Mouse (Mus musculus): Measurements from ENCODE around the gene B4galt2. TPM values are rescaled to one million over a fixed set of nuclear protein-coding genes. Genes with fewer than 3 reads are reported as not detected.

Gene B4galt2
- polyA plus RNA-seq, 1 experiment from 2014 or later: 30.9 TPM

GRCm38 (mm10) chr4:117913421-117913820, 30.1 kb upstream of the B4galt2 start:
- peaks cover 28% of the 10 kb centered on the region for H3K4me1 ChIP-seq (ENCODE audit: control insufficient read depth, insufficient read depth, low read length)
- H3K9me3 ChIP-seq (ENCODE audit: control insufficient read depth, low read length): no peaks in the 10 kb centered on the region
- H3K4me2 ChIP-seq (ENCODE audit: low read depth): peak overlapping the region; percentile 66
- H3K4me3 ChIP-seq (ENCODE audit: low read depth, low read length): peak overlapping the region; percentile 72
- 48% methylated on average over 3 of the region's 3 CpGs for WGBS
- peaks cover 2% of the 10 kb centered on the region; the same call in 1 of the 2 replicates for H3K36me3 ChIP-seq (ENCODE audit: control insufficient read depth, insufficient read depth, low read length)
- ATAC-seq (ENCODE audit: insufficient read depth, low FRiP score, low TSS enrichment): no peak
- H3K27ac ChIP-seq (ENCODE audit: low read depth, low read length): no peak overlapping the region
- DNase-seq (ENCODE audit: low spot score): no peak
- no peaks in the 10 kb centered on the region for H3K27me3 ChIP-seq (ENCODE audit: control insufficient read depth, insufficient read depth, low read length)
- 0 out of 2 replicates have a peak overlapping the region, but pooled peaks have one; percentile 22 for H3K9ac ChIP-seq (ENCODE audit: low read length)

GRCm38 (mm10) chr4:117912685-117913273, 29.5 kb upstream of the B4galt2 start:
- no peak overlapping the region for H3K27ac ChIP-seq (ENCODE audit: low read depth, low read length)
- H3K4me3 ChIP-seq (ENCODE audit: low read depth, low read length): peak overlapping the region; percentile 72; the same call in 1 of the 2 replicates
- no peaks in the 10 kb centered on the region for H3K9me3 ChIP-seq (ENCODE audit: control insufficient read depth, low read length)
- DNase-seq (ENCODE audit: low spot score) (no peak), ATAC-seq (ENCODE audit: insufficient read depth, low FRiP score, low TSS enrichment) (no peak)
- peaks cover 2% of the 10 kb centered on the region; the same call in 1 of the 2 replicates for H3K36me3 ChIP-seq (ENCODE audit: control insufficient read depth, insufficient read depth, low read length)
- H3K9ac ChIP-seq (ENCODE audit: low read length): 0 out of 2 replicates have a peak overlapping the region, but pooled peaks have one; percentile 22
- peaks cover 28% of the 10 kb centered on the region for H3K4me1 ChIP-seq (ENCODE audit: control insufficient read depth, insufficient read depth, low read length)
- 61% methylated on average over 7 of the region's 7 CpGs for WGBS
- peak overlapping the region; percentile 66 for H3K4me2 ChIP-seq (ENCODE audit: low read depth)
- no peaks in the 10 kb centered on the region for H3K27me3 ChIP-seq (ENCODE audit: control insufficient read depth, insufficient read depth, low read length)

DNA sequence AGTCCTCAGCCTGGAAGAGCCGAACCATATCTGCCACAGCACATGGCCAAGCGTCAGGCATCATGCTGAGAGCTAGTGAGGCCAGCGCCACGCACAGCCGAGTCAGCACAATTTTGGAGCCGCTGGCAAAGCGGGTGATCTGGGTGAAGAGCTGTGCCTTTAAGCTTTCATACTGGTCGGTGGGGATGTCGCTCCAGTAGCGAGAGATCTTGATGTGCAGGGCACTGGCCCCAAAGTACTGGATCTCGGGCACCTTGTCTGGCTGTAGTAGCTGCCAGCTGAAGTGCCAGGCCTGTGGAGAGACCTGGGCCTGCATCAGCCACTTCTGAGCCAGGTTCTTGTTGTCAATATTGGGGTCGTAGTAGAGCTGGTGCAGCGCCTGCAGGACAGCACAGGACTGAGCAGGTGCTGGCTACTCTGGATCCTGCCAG, 28.9 kb upstream of the B4galt2 start:
- no peak for ATAC-seq (ENCODE audit: insufficient read depth, low FRiP score, low TSS enrichment)
- Histone ChIP-seq H3K36me3 (ENCODE audit: control insufficient read depth, insufficient read depth, low read length) (peaks cover 2% of the 10 kb centered on the region; the same call in 1 of the 2 replicates), H3K9ac (ENCODE audit: low read length) (no peak overlapping the region), H3K4me3 (ENCODE audit: low read depth, low read length) (no peak overlapping the region), H3K27me3 (ENCODE audit: control insufficient read depth, insufficient read depth, low read length) (no peaks in the 10 kb centered on the region), H3K27ac (ENCODE audit: low read depth, low read length) (no peak overlapping the region), H3K9me3 (ENCODE audit: control insufficient read depth, low read length) (no peaks in the 10 kb centered on the region), H3K4me2 (ENCODE audit: low read depth) (no peak overlapping the region; the same call in 1 of the 2 replicates), H3K4me1 (ENCODE audit: control insufficient read depth, insufficient read depth, low read length) (peaks cover 28% of the 10 kb centered on the region)
- DNase-seq (ENCODE audit: low spot score): no peak
- WGBS: 94% methylated on average over 13 of the region's 13 CpGs

DNA sequence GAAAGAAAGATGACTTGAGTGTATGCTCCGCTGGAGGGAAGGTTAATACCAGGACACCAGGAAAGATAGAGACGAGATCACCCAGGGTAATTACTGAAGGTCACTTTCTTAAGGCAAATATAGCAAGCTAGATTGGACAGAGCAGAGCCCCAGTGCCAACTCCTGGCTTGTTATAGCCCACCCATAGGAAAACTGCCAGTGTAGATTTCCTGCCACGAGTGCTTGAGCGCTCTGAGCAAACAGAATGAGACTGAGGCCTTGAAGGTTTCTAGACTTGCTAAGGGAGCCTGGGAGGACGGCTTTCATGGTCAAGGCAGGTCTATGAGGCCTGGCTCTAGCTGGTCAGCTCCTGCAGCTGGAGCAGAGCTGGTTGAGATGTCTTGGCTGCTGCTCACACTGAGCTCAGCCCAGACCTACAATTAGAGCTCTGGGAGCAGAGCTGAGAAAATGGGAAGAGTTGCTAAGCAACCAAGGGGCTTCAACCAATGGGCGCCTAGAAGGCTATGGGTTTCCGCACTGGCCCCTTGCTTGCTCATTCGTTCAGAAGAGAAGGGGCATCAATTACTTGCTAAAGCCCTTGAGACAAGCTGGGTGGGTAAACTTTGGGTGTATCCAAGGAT, 25.7 kb upstream of the B4galt2 start:
- Histone ChIP-seq H3K9me3 (ENCODE audit: control insufficient read depth, low read length) (no peaks in the 10 kb centered on the region), H3K4me3 (ENCODE audit: low read depth, low read length) (no peak overlapping the region), H3K4me2 (ENCODE audit: low read depth) (peak overlapping the region; percentile 40), H3K36me3 (ENCODE audit: control insufficient read depth, insufficient read depth, low read length) (peaks cover 5% of the 10 kb centered on the region), H3K9ac (ENCODE audit: low read length) (0 out of 2 replicates have a peak overlapping the region, but pooled peaks have one; percentile 24), H3K4me1 (ENCODE audit: control insufficient read depth, insufficient read depth, low read length) (peaks cover 22% of the 10 kb centered on the region), H3K27me3 (ENCODE audit: control insufficient read depth, insufficient read depth, low read length) (no peaks in the 10 kb centered on the region), H3K27ac (ENCODE audit: low read depth, low read length) (no peak overlapping the region)
- DNase-seq (ENCODE audit: low spot score): peak; percentile 45
- WGBS: 70% methylated on average over 8 of the region's 8 CpGs
- peak; percentile 65 for ATAC-seq (ENCODE audit: insufficient read depth, low FRiP score, low TSS enrichment)

DNA sequence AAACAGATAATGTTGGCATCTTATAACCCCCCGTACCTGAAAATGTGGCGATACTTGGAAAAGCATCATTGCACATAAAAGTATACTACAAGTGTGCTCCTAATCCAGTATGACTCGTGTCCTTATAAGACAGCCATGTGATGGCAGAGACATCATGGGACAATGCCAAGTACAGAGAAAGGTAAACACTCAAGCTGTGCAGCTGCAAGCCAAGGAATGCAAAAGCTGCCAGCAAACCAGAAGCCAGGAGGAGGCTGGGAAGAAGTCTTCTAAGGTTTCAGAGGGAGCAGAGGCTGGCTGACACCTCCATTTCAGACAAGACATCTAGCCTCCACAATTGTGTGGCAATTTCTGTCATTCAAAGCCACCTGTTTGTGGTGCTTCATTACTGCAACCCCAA, 22.9 kb upstream of the B4galt2 start:
- no peaks in the 10 kb centered on the region for H3K9me3 ChIP-seq (ENCODE audit: control insufficient read depth, low read length)
- 94% methylated on average over 3 of the region's 3 CpGs for WGBS
- no peaks in the 10 kb centered on the region for H3K27me3 ChIP-seq (ENCODE audit: control insufficient read depth, insufficient read depth, low read length)
- H3K4me3 ChIP-seq (ENCODE audit: low read depth, low read length): no peak overlapping the region
- H3K9ac ChIP-seq (ENCODE audit: low read length): no peak overlapping the region
- no peak overlapping the region for H3K4me2 ChIP-seq (ENCODE audit: low read depth)
- H3K36me3 ChIP-seq (ENCODE audit: control insufficient read depth, insufficient read depth, low read length): peaks cover 21% of the 10 kb centered on the region
- no peak overlapping the region for H3K27ac ChIP-seq (ENCODE audit: low read depth, low read length)
- DNase-seq (ENCODE audit: low spot score) (no peak), ATAC-seq (ENCODE audit: insufficient read depth, low FRiP score, low TSS enrichment) (no peak)
- peaks cover 8% of the 10 kb centered on the region for H3K4me1 ChIP-seq (ENCODE audit: control insufficient read depth, insufficient read depth, low read length)

DNA sequence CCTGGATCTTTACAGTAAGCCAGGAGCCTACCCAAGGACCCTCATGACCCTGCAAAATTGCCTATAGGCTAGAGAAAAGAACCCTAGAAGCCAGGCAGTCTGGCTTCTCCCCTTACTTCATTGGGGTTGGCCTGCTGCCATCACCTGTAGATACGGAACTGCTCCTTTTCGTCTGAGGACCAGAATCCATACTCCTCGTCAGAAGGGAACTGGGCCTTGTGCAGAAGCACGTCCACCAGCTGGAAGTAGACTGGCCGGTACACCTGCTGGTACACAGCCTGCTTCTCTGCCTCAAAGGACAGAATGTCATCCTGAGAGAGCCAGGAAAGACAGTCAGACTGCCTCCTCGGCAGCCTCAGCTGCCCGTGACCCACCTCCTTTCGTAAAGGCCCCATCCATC, 21.5 kb upstream of the B4galt2 start:
- Histone ChIP-seq H3K9me3 (ENCODE audit: control insufficient read depth, low read length) (no peaks in the 10 kb centered on the region), H3K36me3 (ENCODE audit: control insufficient read depth, insufficient read depth, low read length) (peaks cover 22% of the 10 kb centered on the region)
- 94% methylated on average over 8 of the region's 8 CpGs for WGBS

DNA sequence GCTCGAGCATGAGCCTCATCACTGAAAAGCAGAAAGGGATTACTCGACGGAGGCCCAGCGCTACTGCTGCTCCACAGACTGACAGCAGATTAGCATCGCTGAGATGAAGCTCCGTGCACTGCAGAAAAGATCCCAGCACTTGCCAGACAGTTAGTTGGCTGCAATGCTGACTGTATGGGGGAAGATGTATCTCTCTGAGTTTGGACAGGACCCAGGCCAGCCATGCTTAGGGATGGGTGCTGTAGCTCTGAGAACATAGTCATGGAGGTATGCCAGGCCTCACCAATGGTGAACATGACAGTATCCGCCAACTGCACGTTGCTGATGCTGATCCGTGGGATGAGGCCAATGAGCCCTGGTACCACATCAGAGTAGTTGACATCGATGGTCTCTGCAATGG, 20.8 kb upstream of the B4galt2 start:
- H3K36me3 ChIP-seq (ENCODE audit: control insufficient read depth, insufficient read depth, low read length): peaks cover 22% of the 10 kb centered on the region
- no peak overlapping the region for H3K4me2 ChIP-seq (ENCODE audit: low read depth)
- no peaks in the 10 kb centered on the region for H3K9me3 ChIP-seq (ENCODE audit: control insufficient read depth, low read length)
- H3K9ac ChIP-seq (ENCODE audit: low read length): no peak overlapping the region
- H3K27ac ChIP-seq (ENCODE audit: low read depth, low read length): no peak overlapping the region
- no peak for ATAC-seq (ENCODE audit: insufficient read depth, low FRiP score, low TSS enrichment)
- WGBS: 92% methylated on average over 10 of the region's 10 CpGs
- no peak overlapping the region for H3K4me3 ChIP-seq (ENCODE audit: low read depth, low read length)
- H3K27me3 ChIP-seq (ENCODE audit: control insufficient read depth, insufficient read depth, low read length): no peaks in the 10 kb centered on the region
- DNase-seq (ENCODE audit: low spot score): no peak
- no peaks in the 10 kb centered on the region; the same call in 1 of the 2 replicates for H3K4me1 ChIP-seq (ENCODE audit: control insufficient read depth, insufficient read depth, low read length)

More for the DNA sequence above, 21.5 kb upstream of the B4galt2 start:
- H3K4me2 ChIP-seq (ENCODE audit: low read depth): no peak overlapping the region
- ATAC-seq (ENCODE audit: insufficient read depth, low FRiP score, low TSS enrichment) (no peak), DNase-seq (ENCODE audit: low spot score) (no peak)
- peaks cover 6% of the 10 kb centered on the region; the same call in 1 of the 2 replicates for H3K4me1 ChIP-seq (ENCODE audit: control insufficient read depth, insufficient read depth, low read length)
- no peak overlapping the region for H3K4me3 ChIP-seq (ENCODE audit: low read depth, low read length)
- H3K9ac ChIP-seq (ENCODE audit: low read length): no peak overlapping the region
- H3K27me3 ChIP-seq (ENCODE audit: control insufficient read depth, insufficient read depth, low read length): no peaks in the 10 kb centered on the region
- H3K27ac ChIP-seq (ENCODE audit: low read depth, low read length): no peak overlapping the region

DNA sequence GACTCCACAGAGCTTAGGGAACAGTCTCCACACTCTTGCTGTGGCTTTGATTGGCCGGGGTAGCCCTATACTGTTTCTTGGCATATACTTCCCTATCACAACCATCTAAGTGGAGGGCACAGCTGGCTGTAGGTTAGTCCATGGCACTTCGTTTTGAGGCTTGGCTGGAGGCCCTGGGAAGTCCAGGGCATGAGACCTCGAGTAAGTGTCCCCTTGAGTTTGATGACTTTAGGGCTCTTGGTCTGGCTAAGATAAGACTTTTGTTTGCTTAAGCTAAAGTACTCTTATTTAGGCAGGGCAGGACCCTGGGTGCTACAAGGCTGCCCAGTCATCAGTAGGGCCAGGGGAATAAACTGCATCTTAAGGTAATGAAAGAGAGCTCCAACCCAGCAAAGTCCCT, 14.8 kb upstream of the B4galt2 start:
- no peak overlapping the region for H3K4me3 ChIP-seq (ENCODE audit: low read depth, low read length)
- no peaks in the 10 kb centered on the region for H3K27me3 ChIP-seq (ENCODE audit: control insufficient read depth, insufficient read depth, low read length)
- H3K9me3 ChIP-seq (ENCODE audit: control insufficient read depth, low read length): no peaks in the 10 kb centered on the region
- WGBS: 81% methylated on average over 3 of the region's 3 CpGs
- DNase-seq (ENCODE audit: low spot score): no peak
- ATAC-seq (ENCODE audit: insufficient read depth, low FRiP score, low TSS enrichment): no peak
- no peak overlapping the region for H3K27ac ChIP-seq (ENCODE audit: low read depth, low read length)
- H3K9ac ChIP-seq (ENCODE audit: low read length): no peak overlapping the region
- H3K4me1 ChIP-seq (ENCODE audit: control insufficient read depth, insufficient read depth, low read length): no peaks in the 10 kb centered on the region
- no peak overlapping the region for H3K4me2 ChIP-seq (ENCODE audit: low read depth)
- peaks cover 24% of the 10 kb centered on the region for H3K36me3 ChIP-seq (ENCODE audit: control insufficient read depth, insufficient read depth, low read length)

- peaks cover 10% of the 10 kb centered on the region for H3K36me3 ChIP-seq (ENCODE audit: control insufficient read depth, insufficient read depth, low read length)
Measured at GRCm38 (mm10) chr4:117896031-117896430, 12.7 kb upstream of the B4galt2 start.

More at GRCm38 (mm10) chr4:117896031-117896430, 12.7 kb upstream of the B4galt2 start:
- no peaks in the 10 kb centered on the region for H3K27me3 ChIP-seq (ENCODE audit: control insufficient read depth, insufficient read depth, low read length)
- H3K9me3 ChIP-seq (ENCODE audit: control insufficient read depth, low read length): no peaks in the 10 kb centered on the region
- WGBS: 93% methylated on average over 6 of the region's 6 CpGs
- H3K9ac ChIP-seq (ENCODE audit: low read length): no peak overlapping the region
- no peak overlapping the region for H3K4me3 ChIP-seq (ENCODE audit: low read depth, low read length)
- no peak overlapping the region for H3K27ac ChIP-seq (ENCODE audit: low read depth, low read length)
- no peak overlapping the region for H3K4me2 ChIP-seq (ENCODE audit: low read depth)
- DNase-seq (ENCODE audit: low spot score): no peak
- 0 out of 2 replicates have a peak, but pooled peaks cover 2% of the 10 kb centered on the region for H3K4me1 ChIP-seq (ENCODE audit: control insufficient read depth, insufficient read depth, low read length)
- ATAC-seq (ENCODE audit: insufficient read depth, low FRiP score, low TSS enrichment): no peak

Data from neural tube, embryonic 11.5 days (tissue).